Mouse (Mus musculus) midbrain, embryonic 15.5 days (tissue): ENCODE measurements around the gene Thoc6. TPM values are rescaled to one million over a fixed set of nuclear protein-coding genes. Genes with fewer than 3 reads are reported as not detected.
A peak's percentile ranks its signal among the peaks of the same experiment; 100 is the strongest.

Source experiments
- ATAC-seq: fragments of 200-750 bp; cut with Nextera tagmentation; replicated peaks from 2 replicates; pipeline ENCODE4 v1.8.0; 2017; ENCODE audit warnings: moderate TSS enrichment
- H3K27ac ChIP-seq: fragments of 300-500 bp; sonication (generic); 2 replicates; pipeline ENCODE4 v1.5.1; 2015; ENCODE audit warnings: mild to moderate bottlenecking, inconsistent platforms
- H3K27me3 ChIP-seq: fragments of 300-500 bp; sonication (generic); replicated peaks from 2 replicates; pipeline ENCODE4 v1.6.1; 2015; ENCODE audit warnings: inconsistent platforms
- H3K36me3 ChIP-seq: fragments of 300-500 bp; sonication (generic); replicated peaks from 2 replicates; pipeline ENCODE4 v1.6.1; 2015; ENCODE audit warnings: inconsistent platforms
- H3K4me1 ChIP-seq: fragments of 300-500 bp; sonication (generic); 2 replicates; pipeline ENCODE4 v1.6.1; 2015; ENCODE audit warnings: inconsistent platforms
- H3K4me2 ChIP-seq: fragments of 300-500 bp; sonication (generic); 2 replicates; pipeline ENCODE4 v1.6.1; 2015; ENCODE audit warnings: inconsistent platforms, mild to moderate bottlenecking, moderate library complexity
- H3K4me3 ChIP-seq: fragments of 300-500 bp; sonication (generic); 2 replicates; pipeline ENCODE4 v1.5.1; 2015; ENCODE audit warnings: mild to moderate bottlenecking, inconsistent platforms
- H3K9ac ChIP-seq: fragments of 300-500 bp; sonication (generic); 2 replicates; pipeline ENCODE4 v1.6.1; 2015; ENCODE audit warnings: mild to moderate bottlenecking, inconsistent platforms
- H3K9me3 ChIP-seq: fragments of 300-500 bp; sonication (generic); 2 replicates; pipeline ENCODE4 v1.6.1; 2016; ENCODE audit warnings: inconsistent platforms
- WGBS: fragments of 180-500 bp; shearing (Covaris S2); methylation state at CpG from one replicate; pipeline ENCODE4 v1.1.7; 2015; ENCODE audit warnings: mixed read lengths; 5-methylcytosine and 5-hydroxymethylcytosine counted together
- polyA plus RNA-seq: library from polyadenylated mRNA; unstranded; fragments of >200 nt; fragmentation: Nextera tagmentation; extraction: Ambion mirVana; gene quantifications from 2 replicates; pipeline ENCODE4 v1.2.1, GENCODE M21; 2015

The Thoc6 gene
- polyA plus RNA-seq, 1 experiment from 2014 or later, result 39.1 TPM

DNA sequence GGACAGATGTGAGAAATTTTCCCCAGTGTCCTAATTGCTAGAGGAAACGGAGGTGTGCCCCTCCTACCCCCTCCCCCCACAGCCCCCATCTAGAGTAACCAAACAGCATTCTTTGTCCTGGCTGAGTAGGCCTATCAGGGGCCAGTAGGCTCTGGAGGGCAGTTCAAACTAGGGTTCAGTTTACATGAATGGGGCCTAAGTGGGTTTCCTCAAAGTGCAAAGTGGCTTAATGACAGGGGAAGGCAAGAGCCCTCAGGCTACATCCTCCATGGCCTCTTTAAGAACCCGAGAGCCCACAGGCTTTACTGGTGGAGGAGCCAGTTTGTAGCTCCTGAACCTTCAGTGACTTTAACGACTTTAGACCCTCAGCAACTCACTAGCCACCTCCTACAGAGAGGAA, 22.1 kb upstream of the Thoc6 start:
- Histone ChIP-seq H3K9me3 (no peaks in the 10 kb centered on the region), H3K4me1 (peaks cover 9% of the 10 kb centered on the region; the same call in 1 of the 2 replicates), H3K27me3 (peaks cover 23% of the 10 kb centered on the region), H3K36me3 (no peaks in the 10 kb centered on the region), H3K9ac (no peak overlapping the region), H3K4me2 (no peak overlapping the region), H3K4me3 (no peak overlapping the region), H3K27ac (no peak overlapping the region)
- no peak for ATAC-seq
- 32% methylated on average over 3 of the region's 3 CpGs for WGBS

GRCm38 (mm10) chr17:23694491-23694890, 20.8 kb upstream of the Thoc6 start:
- no peaks in the 10 kb centered on the region for H3K36me3 ChIP-seq
- H3K4me3 ChIP-seq, result no peak overlapping the region
- no peak for ATAC-seq
- H3K27ac ChIP-seq, result no peak overlapping the region
- H3K4me1 ChIP-seq, result peaks cover 6% of the 10 kb centered on the region; the same call in 1 of the 2 replicates
- 64% methylated on average over 1 of the region's 1 CpGs for WGBS
- no peak overlapping the region for H3K9ac ChIP-seq
- peaks cover 21% of the 10 kb centered on the region for H3K27me3 ChIP-seq
- no peak overlapping the region for H3K4me2 ChIP-seq
- H3K9me3 ChIP-seq, result no peaks in the 10 kb centered on the region

DNA sequence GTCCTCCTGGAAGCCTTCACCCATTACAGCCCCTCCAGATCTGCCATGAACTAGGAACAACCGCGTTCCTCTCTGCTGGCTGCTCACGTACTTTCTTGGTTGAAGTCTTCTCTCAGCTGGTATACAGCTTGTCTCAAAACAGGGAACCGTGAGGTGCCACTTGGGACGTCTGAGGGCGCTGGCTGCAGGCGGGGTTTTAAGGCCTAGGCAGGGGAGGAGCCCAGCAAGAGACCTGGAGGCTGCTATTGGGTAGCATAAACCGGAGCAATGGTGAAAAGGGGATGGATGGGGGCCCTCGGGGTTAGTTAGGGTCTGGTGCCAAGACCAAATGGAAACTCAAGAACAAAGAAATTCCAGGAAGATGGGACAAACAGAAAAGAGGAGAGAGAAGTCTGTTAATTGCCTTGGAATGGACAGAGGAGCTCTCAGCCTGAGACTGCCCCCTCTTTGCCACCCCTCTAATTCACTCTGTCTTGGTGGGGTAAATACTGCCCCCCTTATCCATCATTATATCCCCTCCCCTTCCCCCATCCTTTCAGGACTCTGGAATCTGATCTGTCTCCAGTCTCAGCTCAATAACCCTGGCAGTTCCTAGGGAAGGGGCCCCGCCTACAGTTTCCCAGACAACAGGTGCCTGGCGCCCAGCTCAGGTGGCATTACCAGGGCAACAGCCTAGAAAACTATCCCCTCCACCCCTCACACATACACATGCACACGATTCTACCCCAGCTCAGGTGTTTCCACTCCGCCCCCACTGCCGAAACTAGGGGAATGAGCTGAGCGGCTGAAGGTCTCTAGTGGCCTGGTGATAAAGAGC, 10.4 kb upstream of the Thoc6 start, which contains the start of gene Cldn9:
Gene Cldn9, minus strand, starts transcription at position 171 of the 817 bp plus-strand sequence.
- Histone ChIP-seq H3K4me3 (no peak within 1 kb of the TSS), H3K4me1 (peaks cover 6% of the 10 kb centered on the region), H3K9ac (no peak within 1 kb of the TSS), H3K27me3 (peaks cover 52% of the 10 kb centered on the region), H3K4me2 (no peak within 1 kb of the TSS), H3K27ac (no peak within 1 kb of the TSS), H3K36me3 (no peaks in the 10 kb centered on the region), H3K9me3 (no peaks in the 10 kb centered on the region)
- 14% methylated on average over 15 of the region's 15 CpGs for WGBS
- ATAC-seq, result no peak

GRCm38 (mm10) chr17:23683226-23683625, 9.5 kb upstream of the Thoc6 start:
- H3K4me3 ChIP-seq, result no peak overlapping the region
- peaks cover 6% of the 10 kb centered on the region for H3K4me1 ChIP-seq
- no peak for ATAC-seq
- H3K4me2 ChIP-seq, result no peak overlapping the region
- peaks cover 60% of the 10 kb centered on the region for H3K27me3 ChIP-seq
- H3K9ac ChIP-seq, result no peak overlapping the region
- H3K27ac ChIP-seq, result no peak overlapping the region
- 28% methylated on average over 15 of the region's 15 CpGs for WGBS
- H3K36me3 ChIP-seq, result no peaks in the 10 kb centered on the region
- no peaks in the 10 kb centered on the region for H3K9me3 ChIP-seq

DNA sequence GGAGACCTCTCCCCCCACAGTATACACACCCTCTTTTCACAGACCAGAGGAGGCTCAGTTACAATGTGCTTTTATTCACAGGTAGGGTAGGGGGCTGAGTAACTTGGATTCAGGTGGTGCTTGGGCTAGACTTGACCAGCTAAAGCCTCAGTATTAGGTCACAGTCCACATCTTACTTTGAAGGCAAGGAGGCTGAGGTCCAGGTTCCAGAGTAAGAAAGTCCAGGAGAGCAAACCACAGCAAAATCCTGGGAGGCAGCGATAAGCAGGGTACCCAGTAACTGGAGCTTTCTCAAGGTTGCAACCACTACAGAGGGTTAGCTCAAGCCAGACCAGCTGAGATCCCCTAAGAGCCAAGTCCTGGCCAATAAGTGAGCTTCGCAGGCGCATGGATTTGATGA, 8.8 kb upstream of the Thoc6 start:
- no peak overlapping the region for H3K27ac ChIP-seq
- no peaks in the 10 kb centered on the region for H3K36me3 ChIP-seq
- no peak overlapping the region for H3K4me2 ChIP-seq
- H3K9ac ChIP-seq, result no peak overlapping the region
- peaks cover 67% of the 10 kb centered on the region for H3K27me3 ChIP-seq
- H3K4me1 ChIP-seq, result peaks cover 9% of the 10 kb centered on the region
- H3K4me3 ChIP-seq, result no peak overlapping the region
- no peaks in the 10 kb centered on the region for H3K9me3 ChIP-seq
- WGBS, result 73% methylated on average over 3 of the region's 3 CpGs
- ATAC-seq, result no peak

DNA sequence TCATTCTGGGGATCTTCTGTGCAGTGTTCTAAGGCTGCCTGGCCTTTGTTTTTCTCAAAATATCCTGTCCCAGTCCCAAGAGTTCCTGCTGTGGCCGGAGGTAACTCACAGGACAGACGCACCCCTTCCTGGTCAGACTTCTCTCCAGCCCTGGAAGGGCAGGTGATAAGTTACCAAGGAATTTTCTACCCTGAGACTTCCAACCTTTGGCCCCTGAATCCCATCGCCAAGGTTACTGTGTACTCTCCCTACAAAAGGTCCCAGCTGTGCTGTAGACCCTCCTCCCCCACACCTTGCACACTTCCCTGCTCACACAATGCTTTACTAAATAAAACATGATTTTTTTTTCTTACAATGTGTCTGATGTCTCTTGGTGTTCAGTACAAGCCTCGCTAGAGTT, 8.4 kb upstream of the Thoc6 start:
- Histone ChIP-seq H3K4me3 (no peak overlapping the region), H3K9ac (no peak overlapping the region), H3K27me3 (peaks cover 69% of the 10 kb centered on the region)

DNA sequence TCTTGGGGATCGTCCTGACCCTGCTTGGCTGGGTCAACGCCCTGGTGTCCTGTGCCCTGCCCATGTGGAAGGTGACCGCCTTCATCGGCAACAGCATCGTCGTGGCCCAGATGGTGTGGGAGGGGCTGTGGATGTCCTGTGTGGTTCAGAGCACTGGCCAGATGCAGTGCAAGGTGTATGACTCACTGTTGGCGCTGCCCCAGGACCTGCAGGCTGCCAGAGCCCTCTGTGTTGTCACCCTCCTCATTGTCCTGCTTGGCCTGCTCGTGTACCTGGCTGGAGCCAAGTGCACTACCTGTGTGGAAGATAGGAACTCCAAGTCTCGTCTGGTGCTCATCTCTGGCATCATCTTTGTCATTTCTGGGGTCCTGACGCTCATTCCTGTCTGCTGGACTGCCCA, 7.4 kb upstream of the Thoc6 start:
- no peak overlapping the region for H3K4me3 ChIP-seq
- H3K9ac ChIP-seq, result no peak overlapping the region
- H3K4me1 ChIP-seq, result peaks cover 23% of the 10 kb centered on the region
- H3K4me2 ChIP-seq, result no peak overlapping the region
- H3K27me3 ChIP-seq, result peaks cover 76% of the 10 kb centered on the region
- no peak overlapping the region for H3K27ac ChIP-seq
- ATAC-seq, result no peak
- H3K9me3 ChIP-seq, result no peaks in the 10 kb centered on the region
- WGBS, result 78% methylated on average over 10 of the region's 10 CpGs
- H3K36me3 ChIP-seq, result no peaks in the 10 kb centered on the region

More for the DNA sequence above, 8.4 kb upstream of the Thoc6 start:
- Histone ChIP-seq H3K36me3 (no peaks in the 10 kb centered on the region), H3K4me2 (no peak overlapping the region), H3K27ac (no peak overlapping the region), H3K9me3 (no peaks in the 10 kb centered on the region), H3K4me1 (peaks cover 13% of the 10 kb centered on the region)
- ATAC-seq, result no peak
- WGBS, result 68% methylated on average over 4 of the region's 4 CpGs

- peaks cover 83% of the 10 kb centered on the region for H3K27me3 ChIP-seq
Measured at GRCm38 (mm10) chr17:23680336-23680735, 6.7 kb upstream of the Thoc6 start.

DNA sequence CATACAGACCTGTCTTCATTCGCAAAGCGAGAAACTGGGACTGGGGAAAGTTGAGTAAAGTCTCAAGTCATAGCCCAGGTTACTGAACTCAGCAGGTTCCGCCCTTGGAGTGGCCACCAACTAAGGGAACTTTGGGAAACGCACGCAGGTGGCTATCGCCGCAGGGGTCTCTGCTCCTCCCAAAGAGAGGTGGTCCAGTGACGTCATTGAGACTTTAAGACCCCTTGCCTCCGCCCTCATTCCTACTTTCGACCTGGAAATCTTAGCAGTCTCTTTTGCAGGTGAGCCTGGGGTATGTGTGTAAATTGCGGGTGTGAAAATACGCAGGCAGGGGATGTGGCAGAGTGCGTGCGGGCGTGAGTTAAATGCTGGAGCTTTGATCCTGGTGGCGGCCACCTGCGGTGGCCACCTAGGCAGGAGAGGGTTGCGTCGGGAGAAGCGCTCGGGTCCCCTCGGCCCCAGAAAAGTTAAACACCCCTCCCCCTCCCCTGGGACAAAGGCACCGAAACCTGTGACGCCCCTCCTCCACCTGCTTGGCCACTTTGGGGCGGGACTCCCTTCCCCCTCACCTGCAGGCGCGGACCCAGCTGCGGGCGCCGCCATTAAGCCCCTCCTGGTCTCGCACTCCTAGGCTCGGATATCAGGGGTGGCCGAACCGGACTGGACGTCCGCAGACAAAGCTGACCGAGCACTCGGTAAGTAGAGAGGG, 5.6 kb upstream of the Thoc6 start, which contains the start of gene Cldn6:
Gene Cldn6, plus strand, starts transcription at position 123 of the 709 bp plus-strand sequence.
- H3K4me3 ChIP-seq, result 0 out of 2 replicates have a peak within 1 kb of the TSS, but pooled peaks have one; percentile 7
- no peaks in the 10 kb centered on the region for H3K36me3 ChIP-seq
- no peak for ATAC-seq
- no peak within 1 kb of the TSS for H3K9ac ChIP-seq
- H3K9me3 ChIP-seq, result no peaks in the 10 kb centered on the region
- H3K27ac ChIP-seq, result no peak within 1 kb of the TSS
- H3K4me1 ChIP-seq, result peaks cover 37% of the 10 kb centered on the region
- H3K4me2 ChIP-seq, result peak within 1 kb of the TSS; percentile 28
- WGBS, result 2% methylated on average over 38 of the region's 38 CpGs
- peaks cover 92% of the 10 kb centered on the region for H3K27me3 ChIP-seq

More at GRCm38 (mm10) chr17:23680336-23680735, 6.7 kb upstream of the Thoc6 start:
- Histone ChIP-seq H3K27ac (no peak overlapping the region), H3K4me2 (no peak overlapping the region), H3K4me1 (peaks cover 28% of the 10 kb centered on the region), H3K4me3 (no peak overlapping the region), H3K9me3 (no peaks in the 10 kb centered on the region), H3K36me3 (no peaks in the 10 kb centered on the region), H3K9ac (no peak overlapping the region)
- 81% methylated on average over 9 of the region's 9 CpGs for WGBS
- ATAC-seq, result no peak

GRCm38 (mm10) chr17:23677236-23677679, 3.6 kb upstream of the Thoc6 start, which contains the start of gene Tnfrsf12a:
Gene Tnfrsf12a (minus strand): TSS chr17:23677468.
- H3K4me2 ChIP-seq, result peak within 1 kb of the TSS; percentile 88
- no peak within 1 kb of the TSS for H3K27ac ChIP-seq
- WGBS, result under 1% methylated on average over 34 of the region's 34 CpGs
- peaks cover 72% of the 10 kb centered on the region for H3K27me3 ChIP-seq
- H3K9ac ChIP-seq, result peak within 1 kb of the TSS; percentile 31
- no peaks in the 10 kb centered on the region for H3K36me3 ChIP-seq
- peak within 1 kb of the TSS; percentile 45 for H3K4me3 ChIP-seq
- H3K4me1 ChIP-seq, result peaks cover 46% of the 10 kb centered on the region
- ATAC-seq, result peak; percentile 7; the same call in 1 of the 2 replicates
- H3K9me3 ChIP-seq, result no peaks in the 10 kb centered on the region

DNA sequence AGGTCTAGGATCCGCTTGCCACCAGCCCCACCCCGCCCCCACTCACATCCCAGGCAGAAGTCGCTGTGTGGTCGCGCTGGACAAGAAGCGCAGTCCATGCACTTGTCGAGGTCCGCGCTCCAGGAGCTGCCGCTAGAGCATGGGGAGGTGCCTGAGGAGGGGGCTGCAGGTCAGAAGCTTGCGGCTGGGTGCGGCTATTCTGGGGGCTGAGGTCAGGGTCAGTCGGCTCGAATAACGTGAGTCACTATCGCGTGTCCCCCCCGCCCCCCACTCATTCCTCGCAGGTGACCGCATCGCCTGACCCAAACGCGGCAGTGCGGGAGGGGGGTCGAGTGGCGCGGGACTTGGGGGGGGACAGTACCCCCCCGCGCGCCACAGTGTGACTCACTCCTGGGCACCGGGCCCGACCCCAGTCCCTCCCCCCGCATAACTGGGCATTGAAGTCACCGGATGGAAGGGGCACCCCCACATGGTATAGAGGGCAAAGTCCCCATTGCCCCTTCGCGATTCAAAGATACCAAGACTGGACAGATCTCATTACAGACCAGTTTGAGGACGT, 2.9 kb upstream of the Thoc6 start:
- peak overlapping the region; percentile 31 for H3K9ac ChIP-seq
- peaks cover 65% of the 10 kb centered on the region for H3K27me3 ChIP-seq
- WGBS, result under 1% methylated on average over 36 of the region's 37 CpGs
- no peaks in the 10 kb centered on the region for H3K9me3 ChIP-seq
- peak overlapping the region; percentile 88 for H3K4me2 ChIP-seq
- no peaks in the 10 kb centered on the region for H3K36me3 ChIP-seq
- no peak for ATAC-seq
- H3K4me3 ChIP-seq, result peak overlapping the region; percentile 45
- H3K4me1 ChIP-seq, result peaks cover 46% of the 10 kb centered on the region
- no peak overlapping the region for H3K27ac ChIP-seq
